Mouse (Mus musculus) midbrain, embryonic 11.5 days (tissue): Measurements from ENCODE around the gene Rtn2. TPM values are rescaled to one million over a fixed set of nuclear protein-coding genes. Genes with fewer than 3 reads are reported as not detected.

Experiments
- ATAC-seq: fragments of 200-750 bp; cut with Nextera tagmentation; 2 replicates; pipeline ENCODE4 v1.8.0; 2017; ENCODE audit warnings: moderate TSS enrichment, moderate library complexity; ENCODE audit not compliant: low FRiP score
- DNase-seq: peaks from one replicate; pipeline ENCODE4 v3.0.0; 2015; ENCODE audit warnings: low spot score; ENCODE audit errors: missing footprints
- H3K27ac ChIP-seq: fragments of 300-500 bp; sonication (generic); 2 replicates; pipeline ENCODE4 v1.5.1; 2014; ENCODE audit warnings: low read depth, low read length
- H3K27me3 ChIP-seq: fragments of 300-500 bp; sonication (generic); 2 replicates; pipeline ENCODE4 v1.6.1; 2014; ENCODE audit warnings: mild to moderate bottlenecking, low read length, moderate library complexity, mixed read lengths; ENCODE audit not compliant: control insufficient read depth, insufficient read depth
- H3K36me3 ChIP-seq: fragments of 300-500 bp; sonication (generic); 2 replicates; pipeline ENCODE4 v1.6.1; 2014; ENCODE audit warnings: mild to moderate bottlenecking, low read length, moderate library complexity, mixed read lengths; ENCODE audit not compliant: control insufficient read depth, insufficient read depth
- H3K4me1 ChIP-seq: fragments of 300-500 bp; sonication (generic); 2 replicates; pipeline ENCODE4 v1.6.1; 2014; ENCODE audit warnings: low read length; ENCODE audit not compliant: control insufficient read depth, insufficient read depth
- H3K4me2 ChIP-seq: fragments of 300-500 bp; sonication (generic); 2 replicates; pipeline ENCODE4 v1.6.1; 2014; ENCODE audit warnings: mild to moderate bottlenecking, moderate library complexity
- H3K4me3 ChIP-seq: fragments of 300-500 bp; sonication (generic); 2 replicates; pipeline ENCODE4 v1.5.1; 2014; ENCODE audit warnings: low read depth, low read length
- H3K9ac ChIP-seq: fragments of 300-500 bp; sonication (generic); 2 replicates; pipeline ENCODE4 v1.6.1; 2014; ENCODE audit warnings: low read length
- H3K9me3 ChIP-seq: fragments of 300-500 bp; sonication (generic); 2 replicates; pipeline ENCODE4 v1.6.1; 2016; ENCODE audit warnings: low read length; ENCODE audit not compliant: control insufficient read depth
- WGBS: fragments of 180-500 bp; shearing (Covaris S2); extraction: QIAGEN DNeasy Blood & Tissue Kit; methylation state at CpG from one replicate; pipeline ENCODE4 v1.1.7; 2014; 5-methylcytosine and 5-hydroxymethylcytosine counted together
- polyA plus RNA-seq: library from polyadenylated mRNA; unstranded; fragments of >200 nt; fragmentation: Nextera tagmentation; extraction: Ambion mirVana; gene quantifications from 2 replicates; pipeline ENCODE4 v1.2.1, GENCODE M21; 2014

Gene Rtn2
- polyA plus RNA-seq, 1 experiment from 2014 or later = 53.2 TPM

DNA sequence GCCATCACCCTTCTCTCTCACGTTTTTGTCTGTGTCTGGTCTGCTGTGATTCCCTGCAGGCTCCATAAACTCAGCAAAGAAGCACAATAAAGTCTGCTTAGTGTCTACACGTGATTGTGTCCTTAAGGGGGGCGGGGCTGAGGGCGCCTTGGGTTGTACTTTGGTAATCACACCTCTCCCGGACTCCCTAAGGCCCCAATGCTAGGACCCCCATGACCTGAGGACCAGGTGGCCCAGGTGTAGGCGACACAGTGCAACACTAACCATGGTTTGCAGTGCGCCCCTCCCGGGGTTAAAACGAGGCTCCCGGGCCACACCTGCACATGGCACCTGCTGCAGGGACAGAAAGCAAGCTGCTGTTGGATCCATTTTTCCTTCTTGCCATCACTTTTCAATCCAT is 58.8 kb downstream of the Rtn2 start:
- ATAC-seq = no peak
- no peak overlapping the region for H3K27ac ChIP-seq
- DNase-seq = no peak
- no peaks in the 10 kb centered on the region for H3K36me3 ChIP-seq
- H3K9ac ChIP-seq = no peak overlapping the region
- H3K4me2 ChIP-seq = no peak overlapping the region; the same call in 1 of the 2 replicates
- 25% methylated on average over 10 of the region's 10 CpGs for WGBS
- peaks cover 17% of the 10 kb centered on the region for H3K4me1 ChIP-seq
- H3K27me3 ChIP-seq = peaks cover 4% of the 10 kb centered on the region; the same call in 1 of the 2 replicates
- H3K4me3 ChIP-seq = no peak overlapping the region
- no peaks in the 10 kb centered on the region for H3K9me3 ChIP-seq

DNA sequence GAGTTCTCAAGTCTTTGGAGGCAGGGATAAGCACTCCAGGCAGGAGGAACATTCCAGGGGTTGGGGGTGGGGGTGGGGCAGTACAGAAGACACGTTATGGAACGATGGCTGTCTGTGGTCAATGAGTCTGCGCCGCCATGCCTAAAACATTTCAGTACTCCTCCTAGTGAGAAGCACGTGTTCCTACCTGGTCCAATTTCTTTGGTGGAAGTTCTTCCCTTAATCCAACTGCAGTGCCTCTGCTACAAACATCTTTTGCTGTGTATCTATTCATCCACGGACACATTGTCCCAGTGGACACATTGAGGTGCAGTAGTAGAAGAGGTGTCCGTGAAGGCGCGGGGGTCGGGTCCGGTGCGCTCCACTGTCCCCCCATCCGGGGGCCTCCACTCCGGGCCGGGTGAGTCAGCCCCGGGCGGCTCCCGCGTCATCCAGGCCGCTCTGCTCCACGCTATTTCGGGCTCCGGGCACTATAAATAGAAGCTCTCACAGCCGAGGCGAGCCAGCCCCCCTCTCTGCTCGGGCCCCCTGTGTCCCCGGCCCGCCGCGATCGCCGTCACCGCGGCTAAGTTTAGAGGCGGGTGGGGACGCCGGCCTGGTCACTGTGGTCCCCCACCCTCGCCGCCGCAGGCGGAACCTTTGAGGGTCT is 59.5 kb downstream of the Rtn2 start:
- no peak overlapping the region for H3K27ac ChIP-seq
- H3K27me3 ChIP-seq = peaks cover 4% of the 10 kb centered on the region; the same call in 1 of the 2 replicates
- no peaks in the 10 kb centered on the region for H3K9me3 ChIP-seq
- peaks cover 17% of the 10 kb centered on the region for H3K4me1 ChIP-seq
- peak overlapping the region; percentile 90 for H3K4me2 ChIP-seq
- under 1% methylated on average over 41 of the region's 41 CpGs for WGBS
- peak; percentile 86 for DNase-seq
- no peaks in the 10 kb centered on the region for H3K36me3 ChIP-seq
- H3K9ac ChIP-seq = peak overlapping the region; percentile 61
- ATAC-seq = no peak
- H3K4me3 ChIP-seq = peak overlapping the region; percentile 48

DNA sequence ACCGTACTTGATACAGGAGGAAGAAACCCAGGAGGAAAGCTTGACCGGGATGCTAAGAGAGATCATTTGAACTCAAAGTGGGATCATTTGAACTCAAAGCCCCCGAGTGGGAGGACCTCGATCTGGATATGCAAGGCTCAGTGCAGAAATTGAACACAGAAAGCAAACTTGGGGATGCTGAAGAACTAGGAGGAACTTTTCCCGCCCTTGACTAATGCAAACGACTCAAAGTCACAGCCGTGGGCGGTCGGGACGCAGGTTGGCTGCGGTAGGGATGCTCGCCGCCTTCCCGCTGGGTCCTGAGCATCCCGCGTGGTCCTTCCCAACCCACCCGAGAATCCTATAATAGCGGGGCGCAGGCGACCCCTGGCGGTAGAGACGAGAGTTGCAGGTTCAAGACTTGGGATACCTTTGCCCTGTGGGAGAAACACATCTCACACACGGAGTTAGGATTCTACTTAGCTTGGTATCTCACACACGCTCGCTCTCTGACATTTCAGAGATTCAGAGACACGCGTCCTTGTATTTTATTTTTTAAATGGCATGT is 60.1 kb downstream of the Rtn2 start:
- Histone ChIP-seq H3K4me2 (peak overlapping the region; percentile 90), H3K27ac (no peak overlapping the region), H3K9ac (peak overlapping the region; percentile 61; the same call in 1 of the 2 replicates)

DNA sequence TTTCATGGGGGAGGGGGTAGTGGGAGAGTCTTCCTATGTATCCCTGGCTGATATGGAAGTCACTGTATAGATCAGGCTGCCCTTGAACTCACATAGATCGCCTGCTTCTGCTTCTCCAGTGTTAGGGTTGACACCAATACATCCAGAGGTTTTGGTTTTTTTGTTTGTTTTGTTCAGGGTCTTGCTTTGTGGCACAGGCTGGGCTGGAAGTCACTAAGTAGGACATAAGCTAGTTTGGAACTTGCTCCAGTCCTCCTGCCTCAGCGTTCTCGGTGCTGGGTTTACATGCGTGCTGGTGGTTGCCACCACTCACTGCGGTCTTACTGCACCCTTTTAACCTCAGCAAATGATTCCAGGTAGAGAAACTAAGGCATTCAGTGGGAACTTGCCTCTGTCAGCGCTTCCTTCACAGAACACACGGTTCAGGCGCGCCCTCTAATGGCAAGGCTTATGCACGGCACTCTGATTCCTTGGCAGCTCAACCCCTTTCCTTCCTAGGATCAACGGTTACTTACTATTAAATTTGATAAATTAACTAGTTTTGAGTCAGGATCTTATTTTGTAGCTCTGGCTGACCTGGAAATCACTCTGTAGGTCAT is 60.9 kb downstream of the Rtn2 start:
- WGBS = 2% methylated on average over 11 of the region's 11 CpGs
- ATAC-seq (no peak), DNase-seq (peak; percentile 98)
- Histone ChIP-seq H3K27ac (no peak overlapping the region), H3K9me3 (no peaks in the 10 kb centered on the region), H3K36me3 (no peaks in the 10 kb centered on the region), H3K4me2 (0 out of 2 replicates have a peak overlapping the region, but pooled peaks have one; percentile 90), H3K4me1 (peaks cover 17% of the 10 kb centered on the region), H3K27me3 (peaks cover 4% of the 10 kb centered on the region; the same call in 1 of the 2 replicates), H3K9ac (no peak overlapping the region), H3K4me3 (no peak overlapping the region; the same call in 1 of the 2 replicates)

More for the DNA sequence above, 60.1 kb downstream of the Rtn2 start:
- H3K4me3 ChIP-seq = peak overlapping the region; percentile 48
- peaks cover 17% of the 10 kb centered on the region for H3K4me1 ChIP-seq
- H3K9me3 ChIP-seq = no peaks in the 10 kb centered on the region
- WGBS = under 1% methylated on average over 27 of the region's 27 CpGs
- no peak for ATAC-seq
- peak; percentile 99 for DNase-seq
- H3K36me3 ChIP-seq = no peaks in the 10 kb centered on the region
- peaks cover 4% of the 10 kb centered on the region; the same call in 1 of the 2 replicates for H3K27me3 ChIP-seq

DNA sequence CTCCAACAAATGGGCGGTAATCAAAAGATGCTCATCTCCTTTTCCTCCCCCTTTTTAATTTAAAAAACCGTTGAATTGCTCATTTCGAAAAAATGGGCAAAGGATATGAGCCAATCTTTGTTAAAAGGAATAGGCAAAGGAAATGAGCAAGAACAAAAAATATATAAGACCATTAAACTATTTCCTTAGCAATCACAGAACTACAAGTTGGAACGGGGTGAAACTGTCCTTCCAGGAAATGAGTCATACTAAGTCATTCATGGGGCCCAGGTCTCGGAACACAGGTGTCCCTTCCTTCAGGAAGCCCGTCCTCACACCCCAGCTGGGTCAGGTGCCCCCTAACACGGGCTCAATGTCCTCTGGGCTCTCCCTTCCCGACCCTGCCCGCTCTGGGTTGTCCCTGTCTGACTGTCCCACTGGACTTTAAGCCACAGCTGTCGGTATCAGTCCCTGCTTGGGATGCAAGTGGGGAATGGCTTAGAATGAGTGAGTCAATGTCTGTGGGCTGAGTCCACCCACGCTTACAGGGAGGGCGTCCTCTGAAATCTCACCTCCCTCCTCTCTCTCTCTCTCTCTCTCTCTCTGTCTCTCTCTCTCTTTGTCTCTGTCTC is 61.9 kb downstream of the Rtn2 start, which contains the start of gene Ercc1:
Ercc1 (plus strand) TSS at position 542 of the 611 bp plus-strand sequence.
- DNase-seq = no peak
- H3K4me2 ChIP-seq = peak within 1 kb of the TSS; percentile 62
- H3K27me3 ChIP-seq = peaks cover 4% of the 10 kb centered on the region; the same call in 1 of the 2 replicates
- H3K9ac ChIP-seq = peak within 1 kb of the TSS; percentile 76
- 29% methylated on average over 12 of the region's 12 CpGs for WGBS
- H3K4me1 ChIP-seq = peaks cover 17% of the 10 kb centered on the region
- H3K36me3 ChIP-seq = peaks cover 3% of the 10 kb centered on the region
- no peaks in the 10 kb centered on the region for H3K9me3 ChIP-seq
- ATAC-seq = peak; percentile 6
- no peak within 1 kb of the TSS for H3K27ac ChIP-seq
- peak within 1 kb of the TSS; percentile 66 for H3K4me3 ChIP-seq

DNA sequence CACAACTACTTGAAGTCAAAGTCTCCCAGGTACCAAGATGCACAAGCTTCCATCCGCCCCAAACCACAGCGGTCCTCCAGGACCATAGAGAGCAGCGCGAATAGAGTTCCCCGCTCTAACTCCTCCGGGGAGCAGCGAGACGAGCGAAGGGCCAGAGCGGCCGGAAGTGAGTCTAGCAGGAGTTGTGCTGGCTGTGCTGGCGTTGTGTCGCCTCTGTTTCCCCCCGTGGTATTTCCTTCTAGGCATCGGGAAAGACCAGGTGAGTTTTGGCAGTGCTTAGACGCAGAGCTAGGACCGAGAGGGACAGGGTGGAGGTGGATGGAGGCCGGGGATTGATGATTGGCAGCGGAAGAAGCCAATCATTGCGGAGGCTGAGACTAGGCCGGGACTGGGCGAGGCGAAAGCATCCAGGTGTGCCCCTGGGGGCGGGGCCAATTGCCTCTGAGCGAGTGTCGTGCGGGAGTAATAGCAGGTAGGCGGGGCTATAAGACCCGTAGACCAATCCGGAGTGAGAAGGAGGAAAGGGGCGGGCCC is 62.6 kb downstream of the Rtn2 start:
- Histone ChIP-seq H3K9me3 (no peaks in the 10 kb centered on the region), H3K27ac (no peak overlapping the region), H3K4me1 (peaks cover 17% of the 10 kb centered on the region), H3K4me2 (peak overlapping the region; percentile 62), H3K27me3 (peaks cover 4% of the 10 kb centered on the region; the same call in 1 of the 2 replicates), H3K9ac (peak overlapping the region; percentile 76), H3K36me3 (peaks cover 4% of the 10 kb centered on the region), H3K4me3 (peak overlapping the region; percentile 66)
- DNase-seq (peak; percentile 99), ATAC-seq (peak; percentile 95)
- 0% methylated on average over 31 of the region's 31 CpGs for WGBS

Other genes with a start within 250 kb of the Rtn2 start
- gene Rsph6a, start 227.9 kb upstream of the Rtn2 start, polyA plus RNA-seq = not detected in 2 replicates
- 15.2 and 16.9 TPM in 2 replicates for gene Dmwd, start 206.4 kb upstream of the Rtn2 start, polyA plus RNA-seq
- 7.0 and 7.3 TPM in 2 replicates for gene Dmpk, start 198.8 kb upstream of the Rtn2 start, polyA plus RNA-seq
- 7.0 and 8.8 TPM in 2 replicates for gene Six5, start 188.0 kb upstream of the Rtn2 start, polyA plus RNA-seq
- 0.46 and 0.58 TPM in 2 replicates for gene Gm4969, start 164.3 kb upstream of the Rtn2 start, polyA plus RNA-seq
- 9.4 and 9.5 TPM in 2 replicates for gene Fbxo46, start 162.8 kb upstream of the Rtn2 start, polyA plus RNA-seq
- gene Qpctl, start 133.3 kb upstream of the Rtn2 start, polyA plus RNA-seq = 10.7 and 11.4 TPM in 2 replicates
- gene Snrpd2, start 132.9 kb upstream of the Rtn2 start, polyA plus RNA-seq = 156 and 160 TPM in 2 replicates
- 0.58 and 0.75 TPM in 2 replicates for gene Gipr, start 116.5 kb upstream of the Rtn2 start, polyA plus RNA-seq
- 1.5 and 1.9 TPM in 2 replicates for gene Eml2, start 106.2 kb upstream of the Rtn2 start, polyA plus RNA-seq
- gene Gpr4, start 70.1 kb upstream of the Rtn2 start, polyA plus RNA-seq = 1.5 and 1.7 TPM in 2 replicates
- gene Opa3, start 54.3 kb upstream of the Rtn2 start, polyA plus RNA-seq = 42.4 and 44.0 TPM in 2 replicates
- gene Vasp, start 10.8 kb upstream of the Rtn2 start, polyA plus RNA-seq = 46.0 and 46.9 TPM in 2 replicates
- 0.18 and 0.50 TPM in 2 replicates for gene Ppm1n, start 2.6 kb upstream of the Rtn2 start, polyA plus RNA-seq
- 0.04 TPM in 1 of 2 replicates, not detected in the other for gene Fosb, start 27.4 kb downstream of the Rtn2 start, polyA plus RNA-seq
- gene Ercc1, start 62.2 kb downstream of the Rtn2 start, polyA plus RNA-seq = 111 and 118 TPM in 2 replicates
- 15.1 and 15.4 TPM in 2 replicates for gene Cd3eap, start 76.9 kb downstream of the Rtn2 start, polyA plus RNA-seq
- gene Ppp1r13l, start 77.1 kb downstream of the Rtn2 start, polyA plus RNA-seq = 3.0 and 3.2 TPM in 2 replicates
- gene Ercc2, start 99.4 kb downstream of the Rtn2 start, polyA plus RNA-seq = 10.3 and 10.9 TPM in 2 replicates
- 0.37 and 1.4 TPM in 2 replicates for gene Klc3, start 121.5 kb downstream of the Rtn2 start, polyA plus RNA-seq
- gene Ckm, start 122.2 kb downstream of the Rtn2 start, polyA plus RNA-seq = not detected in 2 replicates
- gene Mark4, start 176.2 kb downstream of the Rtn2 start, polyA plus RNA-seq = 8.9 and 10.7 TPM in 2 replicates
- 0.77 and 1.1 TPM in 2 replicates for gene Exoc3l2, start 180.7 kb downstream of the Rtn2 start, polyA plus RNA-seq
- gene Bloc1s3, start 225.7 kb downstream of the Rtn2 start, polyA plus RNA-seq = 2.6 TPM in 2 replicates
- gene Trappc6a, start 225.8 kb downstream of the Rtn2 start, polyA plus RNA-seq = 41.5 and 51.6 TPM in 2 replicates
- gene Nkpd1, start 235.2 kb downstream of the Rtn2 start, polyA plus RNA-seq = not detected in 2 replicates